Mouse (Mus musculus) v-Abl transformed pro-B cells (cell line): Measurements from ENCODE around the gene Man1b1.

ENCODE experiments used
- in situ Hi-C, 2 experiments: fragments of 400-800 bp; cut with MboI; formaldehyde crosslinking; loops; one replicate each; pipeline ENCODE4 v1.15.1; 2025; ENCODE audit not compliant: unreplicated experiment in 2 of 2

The Man1b1 gene

DNA sequence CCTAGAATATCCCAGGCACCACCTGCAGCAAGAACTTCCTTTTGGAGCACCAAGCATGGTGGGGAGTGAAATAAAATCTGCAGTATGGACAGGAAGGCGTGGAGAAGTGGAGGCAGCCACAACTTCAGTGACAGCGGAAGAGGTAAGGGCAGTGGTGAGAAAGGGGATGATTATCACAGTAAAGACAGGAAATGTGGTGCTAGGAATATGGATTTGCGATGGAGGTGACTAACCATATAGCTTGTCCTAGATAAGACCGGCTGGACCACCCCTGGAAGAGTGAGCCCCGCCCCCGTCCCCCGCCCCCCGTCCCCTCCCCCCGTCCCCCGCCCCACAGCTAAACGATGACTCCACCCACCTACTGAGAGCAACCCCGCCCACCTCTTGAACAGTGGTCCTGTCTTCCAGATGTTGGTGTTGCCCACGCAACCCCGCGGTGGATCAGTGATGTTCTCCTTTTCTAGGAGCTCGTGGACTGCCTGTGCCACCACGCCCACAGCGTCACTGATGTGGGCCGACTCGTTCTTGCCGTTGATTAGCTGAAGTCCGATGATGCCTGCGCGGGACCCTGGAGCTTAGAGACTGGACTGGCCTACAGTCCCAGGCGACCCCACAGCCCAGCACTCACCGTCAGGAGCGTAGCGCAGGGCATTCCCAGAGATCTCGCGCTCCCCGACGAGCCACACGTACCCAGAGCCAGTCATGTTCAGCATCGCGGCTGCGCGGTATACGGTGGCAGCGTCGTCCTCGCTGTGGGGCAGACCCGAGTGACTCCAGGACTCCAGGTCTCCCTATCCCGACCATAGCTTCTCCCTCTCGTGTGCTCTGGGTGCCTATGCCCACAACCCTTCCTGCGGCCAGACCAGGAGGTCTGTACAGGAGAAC lies 27.2 kb upstream of the Man1b1 start:
- in situ Hi-C loops: no loop called here

DNA sequence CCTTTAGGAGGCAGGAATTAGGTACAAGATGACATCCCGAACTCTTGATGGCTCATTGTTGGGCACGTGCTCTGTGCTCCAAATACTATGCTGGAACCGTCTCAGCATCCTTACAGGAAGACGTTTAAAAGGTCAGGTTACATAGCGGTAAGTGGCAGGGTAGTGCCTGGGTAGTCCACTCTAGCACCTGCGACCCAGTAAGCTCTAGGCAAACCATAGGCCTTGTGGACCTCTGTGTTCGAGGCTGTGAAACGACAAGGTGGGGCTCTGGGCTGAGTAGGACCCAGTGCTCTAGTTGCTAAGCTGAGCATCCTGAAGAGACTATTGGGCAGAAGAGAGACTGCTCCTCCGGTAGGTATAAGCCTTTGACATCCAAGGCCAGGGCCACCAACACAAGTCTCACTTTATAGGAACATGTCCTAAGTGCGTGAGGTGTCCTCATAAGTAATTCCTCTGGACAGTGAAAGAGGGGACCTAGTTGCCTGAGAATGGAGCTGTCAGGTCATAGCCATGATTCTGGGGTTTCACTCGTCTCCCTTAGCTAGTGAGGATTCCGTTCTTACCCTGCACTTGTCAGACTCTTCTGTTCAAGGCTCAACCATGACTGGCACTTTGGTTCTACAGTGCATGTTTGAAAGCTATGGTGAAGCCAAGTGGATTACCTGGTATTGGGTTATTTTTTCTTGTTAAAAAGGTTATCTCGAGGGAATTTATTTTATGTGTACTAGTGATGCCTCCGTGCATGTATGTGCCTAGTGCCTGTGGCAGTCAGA lies 26.4 kb upstream of the Man1b1 start:
- in situ Hi-C loops: no loop called here

DNA sequence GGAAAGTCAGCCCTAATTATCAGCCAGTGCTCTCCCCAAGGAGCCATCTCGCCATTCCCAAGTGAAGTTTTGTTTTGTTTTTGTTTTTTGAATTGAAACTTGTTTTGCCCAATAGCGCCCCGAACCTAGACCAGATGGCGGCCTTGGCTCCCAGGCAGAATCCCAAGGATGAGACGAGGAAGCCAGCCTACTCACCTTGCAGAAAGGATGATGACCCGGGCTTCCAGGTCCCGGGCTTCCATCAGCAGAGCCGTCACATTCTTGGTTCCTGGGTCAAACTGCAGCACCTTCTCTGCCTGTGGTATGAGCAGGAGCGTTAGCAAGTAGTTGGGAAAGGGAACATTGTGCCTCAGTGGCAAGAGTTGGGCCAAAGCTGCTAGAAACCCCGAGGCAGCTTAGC lies 22.0 kb upstream of the Man1b1 start:
- in situ Hi-C loops: no loop called here

GRCm38 (mm10) chr2:25310969-25311368 lies 21.2 kb upstream of the Man1b1 start:
- in situ Hi-C loops: no loop called here

DNA sequence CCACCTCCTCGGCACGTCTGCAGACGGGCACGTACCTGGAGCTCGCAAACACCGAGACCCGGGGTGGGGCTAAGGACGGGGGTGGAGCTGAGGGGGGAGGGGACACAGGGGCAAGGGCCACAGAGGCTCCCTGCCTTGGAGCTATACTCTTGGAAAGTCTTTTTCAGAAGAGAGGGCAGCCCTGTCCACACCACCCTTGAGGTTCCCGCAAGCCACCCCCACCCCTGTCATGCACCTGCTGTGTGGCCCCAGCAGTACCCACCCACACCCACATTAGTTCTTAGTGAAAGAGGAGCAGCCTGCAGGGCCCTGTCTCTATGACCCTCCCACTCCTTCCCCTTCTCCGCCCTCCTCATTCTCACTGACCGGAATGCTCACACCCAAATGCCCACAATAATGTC lies 20.6 kb upstream of the Man1b1 start:
- in situ Hi-C loops: no loop called here

DNA sequence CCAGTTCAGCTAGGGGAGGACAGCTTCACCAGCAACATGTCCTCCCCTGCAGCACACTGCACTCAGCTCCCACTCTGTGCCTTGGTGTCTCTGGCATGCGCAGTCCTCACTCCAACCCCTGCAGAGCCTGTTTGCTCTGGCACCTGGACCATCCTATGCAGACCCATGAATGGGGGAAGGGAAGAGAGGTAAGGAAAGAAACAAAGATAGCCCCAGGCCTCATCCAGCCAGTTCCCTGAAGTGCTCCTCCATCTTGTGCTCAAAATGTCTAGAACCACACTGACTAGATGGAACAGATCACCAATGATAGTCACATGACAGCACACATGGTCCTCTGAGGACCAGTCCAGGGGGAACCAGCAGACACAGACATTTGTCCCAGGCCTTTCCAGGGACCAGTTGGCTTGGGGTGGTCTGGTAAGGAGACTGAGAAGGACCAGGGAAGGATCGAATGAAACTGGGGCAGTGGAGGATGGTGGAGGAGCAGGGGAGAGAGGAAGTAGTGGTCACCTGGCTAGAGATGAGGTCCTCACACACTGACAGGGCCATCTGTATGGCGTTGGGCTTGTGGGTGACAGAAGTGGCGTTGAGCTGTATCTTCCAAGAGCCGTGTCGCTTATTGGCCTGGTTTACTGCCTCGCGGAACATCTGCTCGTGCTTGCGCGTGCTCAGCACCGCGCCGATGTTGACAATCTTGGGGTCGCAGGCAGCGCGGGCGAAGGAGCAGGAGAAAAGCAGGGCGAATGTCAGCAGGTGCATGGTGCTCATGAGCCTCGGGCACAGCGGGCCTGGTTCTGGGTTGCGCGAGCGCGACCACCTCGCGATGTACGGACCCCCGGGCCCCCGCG lies 13.8 kb upstream of the Man1b1 start:
- in situ Hi-C loops: no loop called here

DNA sequence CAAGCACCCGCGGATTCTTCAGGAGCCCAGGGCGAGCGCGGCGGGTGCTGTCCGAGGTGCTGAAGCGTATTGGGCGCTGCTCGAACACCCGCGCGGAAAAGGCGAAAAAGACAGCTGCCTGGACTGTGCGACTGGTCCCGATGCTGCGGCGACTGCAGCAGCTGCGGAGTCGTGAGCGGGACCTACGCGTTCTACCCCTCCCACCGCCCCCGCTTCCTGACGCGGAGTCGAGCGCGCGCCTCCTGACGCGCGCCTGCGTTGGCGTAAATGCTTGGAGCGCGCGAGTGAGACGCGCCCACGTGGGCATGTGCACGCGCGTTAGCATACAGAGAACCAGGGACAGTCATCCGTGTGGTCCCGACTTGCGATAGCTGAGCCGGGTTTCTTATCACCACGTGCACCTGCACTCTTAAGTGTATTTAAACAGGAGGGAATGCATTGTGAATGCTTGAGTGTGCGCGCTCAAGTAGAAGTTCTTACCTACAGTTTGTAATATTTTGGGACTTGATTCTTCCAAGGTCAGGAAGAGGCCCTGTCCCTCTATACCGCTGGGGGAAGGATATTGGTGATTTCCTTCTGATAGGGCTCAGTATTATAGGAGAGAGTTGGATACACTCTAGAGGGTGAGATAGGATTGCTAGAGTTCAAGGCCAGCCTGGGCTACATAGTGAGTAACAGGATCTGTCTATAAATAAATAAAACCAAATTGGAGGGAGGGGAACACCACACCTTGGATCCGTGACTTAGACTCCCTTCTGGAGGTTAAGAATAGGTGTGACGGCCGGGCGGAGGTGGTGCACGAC lies 13.0 kb upstream of the Man1b1 start, which contains the start of gene Grin1:
Gene Grin1, minus strand, starts transcription at position 217 of the 803 bp plus-strand sequence.
- in situ Hi-C loops: no loop called here

DNA sequence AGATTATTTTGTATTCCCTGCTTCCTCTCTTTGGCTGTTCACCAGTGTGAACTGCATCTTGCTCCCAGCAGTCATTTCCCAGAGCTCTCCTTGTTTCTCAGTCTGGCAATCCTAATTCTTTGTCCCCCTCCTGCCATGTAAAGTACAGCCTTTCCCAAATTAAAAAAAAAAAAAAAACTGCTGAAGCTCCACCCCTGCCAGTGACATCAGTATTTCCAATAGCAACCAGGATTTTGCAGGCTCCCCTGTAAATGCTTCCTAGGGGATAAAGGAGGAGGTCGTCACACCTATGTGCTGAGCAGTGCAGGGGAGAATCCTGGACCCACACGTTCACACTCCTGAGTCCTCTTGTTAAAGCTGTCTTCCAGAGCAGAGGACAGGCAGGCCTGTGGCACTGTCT lies 12.1 kb upstream of the Man1b1 start:
- in situ Hi-C loops: loop anchor here in 1 of 2 experiments (10.0 kb wide), 1 partner anchor 185 kb away; no protein-coding TSS in a partner anchor

GRCm38 (mm10) chr2:25326036-25326435 lies 6.1 kb upstream of the Man1b1 start:
- in situ Hi-C loops: loop anchor here in 1 of 2 experiments (10.0 kb wide), 1 partner anchor 191 kb away; no protein-coding TSS in a partner anchor

GRCm38 (mm10) chr2:25328440-25328839 lies 3.7 kb upstream of the Man1b1 start:
- in situ Hi-C loops: loop anchor here in 1 of 2 experiments (10.0 kb wide), 1 partner anchor 194 kb away; no protein-coding TSS in a partner anchor

DNA sequence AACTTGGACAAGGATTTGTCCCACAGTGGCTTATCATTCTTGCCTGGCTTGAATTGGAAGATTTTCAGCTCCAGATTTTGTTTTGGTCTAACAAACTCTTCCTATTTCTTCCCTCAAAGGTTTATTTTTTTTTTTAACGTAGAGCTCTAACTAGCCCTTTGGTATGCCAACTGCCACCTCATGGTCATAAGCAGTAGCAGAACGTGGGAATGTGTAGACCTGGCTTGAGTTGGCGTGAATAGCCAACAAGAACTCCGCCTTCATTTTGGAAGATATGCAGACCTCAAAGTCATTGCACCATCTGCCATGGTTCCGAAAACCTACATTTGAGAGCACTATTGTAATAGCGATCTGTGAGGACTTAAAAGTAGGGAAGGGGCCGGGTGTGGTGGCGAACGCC lies 668 bp upstream of the Man1b1 start:
- in situ Hi-C loops: loop anchor here (5.0 to 10.0 kb wide), 3 partner anchors 36 to 73 kb away; partner anchors contain the start of gene Uap1l1 (in 1 of the 2)

GRCm38 (mm10) chr2:25333569-25333968 lies 1.4 kb downstream of the Man1b1 start:
- in situ Hi-C loops: loop anchor here (5.0 to 10.0 kb wide), 3 partner anchors 34 to 71 kb away; partner anchors contain the start of gene Uap1l1 (in 1 of the 2)

DNA sequence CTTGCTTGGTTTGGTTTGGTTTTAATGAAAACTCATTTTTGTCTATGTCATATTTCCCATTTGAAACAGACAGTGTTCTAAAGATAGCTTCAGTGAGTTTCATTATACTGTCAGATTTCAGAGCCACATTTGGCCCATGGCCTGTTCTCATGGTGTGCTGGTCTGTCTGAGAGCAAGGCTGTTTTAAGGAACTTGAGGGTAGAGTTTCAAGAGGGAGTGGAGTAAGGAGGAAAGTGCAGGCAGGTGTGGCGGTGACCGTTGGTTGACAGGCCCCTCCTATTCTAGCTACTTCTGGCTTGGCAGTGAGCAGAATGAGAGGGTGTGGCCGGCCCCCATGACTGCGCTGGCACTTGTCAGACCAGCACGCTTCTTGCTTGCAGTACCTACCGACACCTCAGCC lies 6.2 kb downstream of the Man1b1 start:
- in situ Hi-C loops: loop anchor here in 1 of 2 experiments (10.0 kb wide), 1 partner anchor 66 kb away; no protein-coding TSS in a partner anchor

- in situ Hi-C loops: no loop called here
Measured at GRCm38 (mm10) chr2:25348162-25348561, 16.0 kb downstream of the Man1b1 start.

GRCm38 (mm10) chr2:25349499-25349898 lies 17.4 kb downstream of the Man1b1 start:
- in situ Hi-C loops: no loop called here

DNA sequence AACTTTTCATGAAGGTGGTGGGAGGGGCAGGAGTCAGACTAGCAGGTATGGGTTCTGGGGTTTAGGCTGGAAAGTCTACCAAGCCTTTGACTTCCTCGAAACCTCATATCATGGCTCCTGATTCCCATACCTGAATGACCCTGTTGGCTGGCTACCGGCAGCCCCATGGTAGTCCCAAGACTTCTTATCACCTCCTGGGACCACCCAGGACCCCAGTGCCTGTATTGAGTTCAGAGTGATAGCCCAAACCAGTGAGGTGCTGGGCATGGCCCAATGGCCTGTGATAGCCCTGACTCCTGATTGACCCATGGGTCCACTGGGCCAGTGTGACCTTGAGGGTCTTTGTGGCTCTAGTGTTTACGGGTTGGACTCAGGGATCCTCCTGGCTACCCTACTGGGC lies 18.6 kb downstream of the Man1b1 start:
- in situ Hi-C loops: no loop called here

DNA sequence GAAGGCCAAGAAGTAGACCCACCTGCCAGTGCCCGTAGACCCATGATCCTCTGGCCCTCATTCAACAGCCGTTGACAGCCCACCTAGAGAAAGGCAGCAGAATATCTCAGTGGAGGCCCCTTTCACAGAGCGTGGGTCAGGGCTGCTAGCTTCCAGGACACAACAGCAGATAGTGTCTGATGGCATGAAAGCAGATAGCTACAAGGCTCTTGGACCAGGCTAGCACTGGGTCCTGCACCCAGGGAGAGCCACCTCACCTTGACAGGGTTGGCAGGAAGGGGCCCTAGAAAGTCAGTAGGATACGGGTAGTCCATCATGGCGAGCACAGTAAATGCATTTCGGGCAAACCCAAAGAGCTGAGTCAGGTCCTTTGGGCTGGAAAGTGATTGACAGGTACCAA lies 22.1 kb downstream of the Man1b1 start:
- in situ Hi-C loops: no loop called here

DNA sequence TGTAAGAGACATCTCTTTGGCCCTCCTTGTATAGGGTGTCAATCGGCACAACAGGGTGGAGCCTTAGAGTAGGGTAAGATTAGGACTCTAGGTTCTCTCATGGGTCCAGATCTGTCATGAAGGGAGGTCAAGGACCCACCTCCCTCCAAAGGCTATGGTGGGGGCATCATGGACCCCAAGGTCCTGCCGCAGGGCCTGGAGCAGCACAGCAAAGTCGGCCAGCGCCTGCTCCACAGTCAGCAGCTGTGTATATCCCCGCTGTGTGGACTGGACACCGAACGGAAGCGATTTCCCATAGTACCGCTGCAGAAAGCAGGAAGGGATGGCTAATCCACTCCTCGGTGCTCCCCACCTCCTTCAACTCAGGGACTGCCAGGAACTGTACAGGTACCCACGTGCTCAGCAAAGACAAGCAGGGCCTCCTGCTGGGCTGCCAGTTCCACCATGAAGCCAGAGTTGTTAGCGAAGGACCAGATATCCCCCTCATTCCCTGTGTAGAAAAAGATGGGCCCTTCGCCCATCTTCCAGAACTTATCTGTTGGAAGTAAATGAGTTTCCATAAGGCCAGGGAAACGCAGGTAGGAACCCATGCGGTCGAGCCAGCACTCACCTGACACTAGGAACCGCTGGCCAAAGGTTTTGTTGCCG lies 23.4 kb downstream of the Man1b1 start:
- in situ Hi-C loops: no loop called here
